Mouse (Mus musculus) cerebellum, adult 9-11 months (tissue): ENCODE data around the gene Ripor2.

ENCODE experiments used
- DNase-seq: peaks from one replicate; pipeline ENCODE4 v3.0.0; 2022

Ripor2 gene

GRCm38 (mm10) chr13:24649099-24649498, 67.1 kb downstream of the Ripor2 start:
- no peak for DNase-seq

GRCm38 (mm10) chr13:24651018-24651417, 69.0 kb downstream of the Ripor2 start:
- no peak for DNase-seq

- no peak for DNase-seq
Measured at GRCm38 (mm10) chr13:24654919-24655635, 73.1 kb downstream of the Ripor2 start.

- DNase-seq, result no peak
Measured at GRCm38 (mm10) chr13:24656719-24657497, 74.9 kb downstream of the Ripor2 start.

- DNase-seq, result no peak
Measured at GRCm38 (mm10) chr13:24666763-24667162, 84.8 kb downstream of the Ripor2 start.

- DNase-seq, result no peak
Measured at GRCm38 (mm10) chr13:24668556-24668955, 86.6 kb downstream of the Ripor2 start.

- no peak for DNase-seq
Measured at GRCm38 (mm10) chr13:24670676-24671075, 88.7 kb downstream of the Ripor2 start.

- peak; percentile 11 for DNase-seq
Measured at GRCm38 (mm10) chr13:24679027-24679680, 97.2 kb downstream of the Ripor2 start.

GRCm38 (mm10) chr13:24680951-24681350, 99.0 kb downstream of the Ripor2 start:
- DNase-seq, result no peak

- no peak for DNase-seq
Measured at GRCm38 (mm10) chr13:24682346-24682745, 100.4 kb downstream of the Ripor2 start.

GRCm38 (mm10) chr13:24684503-24684902, 102.5 kb downstream of the Ripor2 start:
- DNase-seq, result no peak

- DNase-seq, result no peak
Measured at GRCm38 (mm10) chr13:24685846-24686245, 103.9 kb downstream of the Ripor2 start.

- DNase-seq, result peak; percentile 54
Measured at GRCm38 (mm10) chr13:24686705-24687665, 105.0 kb downstream of the Ripor2 start.

GRCm38 (mm10) chr13:24693312-24693711, 111.3 kb downstream of the Ripor2 start:
- no peak for DNase-seq

GRCm38 (mm10) chr13:24698746-24699145, 116.8 kb downstream of the Ripor2 start:
- DNase-seq, result no peak

- no peak for DNase-seq
Measured at GRCm38 (mm10) chr13:24702128-24702527, 120.1 kb downstream of the Ripor2 start.

- no peak for DNase-seq
Measured at GRCm38 (mm10) chr13:24709656-24710396, 127.8 kb downstream of the Ripor2 start.

GRCm38 (mm10) chr13:24710968-24711367, 129.0 kb downstream of the Ripor2 start:
- DNase-seq, result no peak

- DNase-seq, result no peak
Measured at GRCm38 (mm10) chr13:24712581-24713130, 130.7 kb downstream of the Ripor2 start.

GRCm38 (mm10) chr13:24713434-24714000, 131.5 kb downstream of the Ripor2 start:
- peak; percentile 82 for DNase-seq

GRCm38 (mm10) chr13:24714360-24714885, 132.4 kb downstream of the Ripor2 start:
- no peak for DNase-seq
